In the genomic region with DNA sequence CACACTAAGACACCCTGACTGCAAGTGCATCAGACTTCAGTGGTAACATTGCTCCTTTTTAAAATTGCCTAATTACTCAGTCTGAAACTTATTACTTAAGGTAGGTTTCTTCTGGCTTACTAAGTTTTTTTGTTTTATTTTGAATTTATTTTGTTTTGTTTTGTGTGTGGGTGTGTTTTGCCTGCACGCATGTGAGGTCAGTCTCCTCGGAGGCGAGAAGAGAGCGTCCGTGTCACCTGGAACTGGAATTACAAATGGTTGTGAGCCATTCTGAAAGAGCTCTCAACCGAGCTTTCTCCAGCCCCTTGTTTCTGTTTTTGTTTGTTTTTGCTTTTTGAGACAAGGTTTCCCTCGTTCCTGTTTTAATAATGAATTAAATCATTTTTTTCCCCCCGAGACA, we compare ENCODE assay signal across 8 mouse cellular contexts. TPM values are rescaled to one million over a fixed set of nuclear protein-coding genes. Genes with fewer than 3 reads are reported as not detected.
DNase-seq lines count a peak whose midpoint lies in the region; ATAC-seq and TF ChIP-seq lines count a peak whose summit lies in the region.

No protein-coding gene starts in this region.

- no peak overlapping the region for H3K9ac ChIP-seq in heart, adult 2 months (ENCODE audit: low read depth, low read length)
- peak overlapping the region; percentile 60 for H3K9ac ChIP-seq in forebrain, embryonic 15.5 days (replicated peaks)
- peak overlapping the region; percentile 63; the same call in 1 of the 2 replicates for H3K9ac ChIP-seq in liver, embryonic 16.5 days (ENCODE audit: low read depth, low read length)

- DNase-seq in heart, adult 2 months = no peak
- no peak for DNase-seq in heart, adult 9 months (ENCODE audit: low spot score in 2 of 2)
- DNase-seq in urinary bladder, postnatal 10 days (ENCODE audit: low spot score) = no peak
- DNase-seq in urinary bladder, adult 2 months (ENCODE audit: low spot score) = no peak
- no peak for DNase-seq in layer of hippocampus, postnatal 10 days (ENCODE audit: low spot score in 2 of 2)

- H3K4me3 ChIP-seq in heart, adult 2 months = peak overlapping the region; percentile 27
- no peak overlapping the region for H3K4me3 ChIP-seq in C2C12 (ENCODE audit: insufficient read depth, poor library complexity, severe bottlenecking)
- H3K4me3 ChIP-seq in forebrain, embryonic 15.5 days = peak overlapping the region; percentile 78
- H3K4me3 ChIP-seq in liver, embryonic 16.5 days (ENCODE audit: low read depth, low read length) = peak overlapping the region; percentile 79

- intact Hi-C loops in heart, adult 2 months (cut with DNase I) = loop anchor here (2.0 to 5.0 kb wide), 2 partner anchors 42 to 171 kb away; no protein-coding TSS in a partner anchor

- peak overlapping the region; percentile 63 for H3K4me2 ChIP-seq in forebrain, embryonic 15.5 days (replicated peaks)
- H3K4me2 ChIP-seq in liver, embryonic 16.5 days (ENCODE audit: low read depth, low read length) = peak overlapping the region; percentile 81

- no peaks in the 10 kb centered on the region for H3K79me2 ChIP-seq in heart, adult 2 months (replicated peaks; ENCODE audit: control insufficient read depth, insufficient read depth, low read length)
- H3K79me2 ChIP-seq in C2C12 (ENCODE audit: control insufficient read depth, insufficient read depth) = peaks cover 23% of the 10 kb centered on the region

- ATAC-seq in forebrain, embryonic 15.5 days (replicated peaks) = no peak
- ATAC-seq in liver, embryonic 16.5 days (ENCODE audit: low read depth) = no peak; the same call in 1 of the 2 replicates

- H3K36me3 ChIP-seq in heart, adult 2 months (ENCODE audit: control insufficient read depth, insufficient read depth, low read length) = no peaks in the 10 kb centered on the region
- peaks cover 29% of the 10 kb centered on the region for H3K36me3 ChIP-seq in C2C12 (ENCODE audit: control insufficient read depth, insufficient read depth)
- peaks cover 10% of the 10 kb centered on the region; the same call in 1 of the 2 replicates for H3K36me3 ChIP-seq in forebrain, embryonic 15.5 days
- peaks cover 7% of the 10 kb centered on the region for H3K36me3 ChIP-seq in liver, embryonic 16.5 days (ENCODE audit: control insufficient read depth, insufficient read depth)

- no peaks in the 10 kb centered on the region for H3K9me3 ChIP-seq in forebrain, embryonic 15.5 days
- H3K9me3 ChIP-seq in liver, embryonic 16.5 days (replicated peaks; ENCODE audit: control insufficient read depth, low read length) = no peaks in the 10 kb centered on the region

- H3K27me3 ChIP-seq in heart, adult 2 months (ENCODE audit: control insufficient read depth, insufficient read depth, low read length) = no peaks in the 10 kb centered on the region
- no peaks in the 10 kb centered on the region for H3K27me3 ChIP-seq in C2C12 (ENCODE audit: control insufficient read depth, insufficient read depth, insufficient read length)
- H3K27me3 ChIP-seq in forebrain, embryonic 15.5 days = no peaks in the 10 kb centered on the region
- H3K27me3 ChIP-seq in liver, embryonic 16.5 days (ENCODE audit: control insufficient read depth, insufficient read depth, low read depth, low read length) = no peaks in the 10 kb centered on the region

- WGBS in heart, adult 2 months = 47% methylated on average over 8 of the region's 8 CpGs
- WGBS in forebrain, embryonic 15.5 days = 37% methylated on average over 8 of the region's 8 CpGs
- WGBS in liver, embryonic 16.5 days (ENCODE audit: insufficient replicate concordance) = 44% methylated on average over 8 of the region's 8 CpGs

- peaks cover 9% of the 10 kb centered on the region for H3K79me3 ChIP-seq in C2C12 (ENCODE audit: low read depth)

- TF ChIP-seq EP300 in heart, adult 2 months (IDR thresholded peaks at IDR 0.05; ENCODE audit: insufficient read depth, low read depth, low read length) = no peak

- TF ChIP-seq CTCF in heart, adult 2 months (IDR thresholded peaks at IDR 0.05) = no peak
- no peak for TF ChIP-seq CTCF in C2C12 (IDR thresholded peaks at IDR 0.05; ENCODE audit: control insufficient read depth, insufficient read depth, insufficient read length)

- H3K4me1 ChIP-seq in heart, adult 2 months (ENCODE audit: control insufficient read depth, insufficient read depth, low read length) = no peaks in the 10 kb centered on the region
- peaks cover 25% of the 10 kb centered on the region for H3K4me1 ChIP-seq in forebrain, embryonic 15.5 days
- H3K4me1 ChIP-seq in liver, embryonic 16.5 days (ENCODE audit: control insufficient read depth, low read depth, low read length) = peaks cover 20% of the 10 kb centered on the region

- H3ac ChIP-seq in C2C12 (ENCODE audit: control insufficient read depth, insufficient read length, low read depth) = peak overlapping the region; percentile 54

- H3K27ac ChIP-seq in heart, adult 2 months = peak overlapping the region; percentile 69
- peak overlapping the region; percentile 85 for H3K27ac ChIP-seq in forebrain, embryonic 15.5 days (replicated peaks)
- H3K27ac ChIP-seq in liver, embryonic 16.5 days (ENCODE audit: low read length) = peak overlapping the region; percentile 70

- TF ChIP-seq POLR2A in heart, adult 2 months (IDR thresholded peaks at IDR 0.05; ENCODE audit: insufficient read depth, low read depth, low read length) = no peak

TF ChIP-seq in C2C12, 6 proteins besides CTCF, POLR2A, EP300 and RAD21:
- no peak for TF ChIP-seq FOSL1 (IDR thresholded peaks at IDR 0.05; ENCODE audit: insufficient read depth, low read length, poor library complexity, severe bottlenecking)
- TF ChIP-seq MYOG (IDR thresholded peaks at IDR 0.05; ENCODE audit: control insufficient read depth, extremely low read depth, insufficient read length) = no peak
- TF ChIP-seq MAX (IDR thresholded peaks at IDR 0.05) = no peak
- TF ChIP-seq USF1 (IDR thresholded peaks at IDR 0.05; ENCODE audit: low read depth) = no peak

RNA-seq across cellular contexts. Expression of gene Pold2, which starts 0.6 kb away (rescaled TPM):
- total RNA-seq in heart, adult 2 months (2021) = 10 to 100 TPM; 30.9 to 42.6 TPM
- polyA plus RNA-seq in heart, adult 2 months (2012; rRNA removed) = 49.1 and 58.1 TPM in 2 replicates
- 154 TPM for polyA plus RNA-seq in C2C12 (2012; fragmentation: generic; extraction: Trizol)
- 72.6 and 76.4 TPM in 2 replicates for polyA plus RNA-seq in forebrain, embryonic 15.5 days (2015; fragmentation: Nextera tagmentation; extraction: Ambion mirVana)
- polyA plus RNA-seq in liver, embryonic 16.5 days (2015; fragmentation: Nextera tagmentation; extraction: Ambion mirVana) = 51.8 and 52.5 TPM in 2 replicates
- 36.4 and 43.2 TPM in 2 replicates for polyA plus RNA-seq in urinary bladder, adult 2 months (2012; rRNA removed)
- total RNA-seq in layer of hippocampus, postnatal 10 days (2021) = 10 to 100 TPM; 21.5 to 32.3 TPM

RNA-seq across cellular contexts. Expression of gene Aebp1, which starts 16.9 kb away (rescaled TPM):
- total RNA-seq in heart, adult 2 months (2021) = 10 to 100 TPM; 18.6 to 19.9 TPM
- polyA plus RNA-seq in heart, adult 2 months (2012; rRNA removed) = 25.6 and 33.3 TPM in 2 replicates
- 121 TPM for polyA plus RNA-seq in C2C12 (2012; fragmentation: generic; extraction: Trizol)
- polyA plus RNA-seq in forebrain, embryonic 15.5 days (2015; fragmentation: Nextera tagmentation; extraction: Ambion mirVana) = 10.0 and 10.4 TPM in 2 replicates
- polyA plus RNA-seq in liver, embryonic 16.5 days (2015; fragmentation: Nextera tagmentation; extraction: Ambion mirVana) = 8.3 and 9.7 TPM in 2 replicates
- 110 and 160 TPM in 2 replicates for polyA plus RNA-seq in urinary bladder, adult 2 months (2012; rRNA removed)
- 10 to 100 TPM; 13.0 to 16.0 TPM for total RNA-seq in layer of hippocampus, postnatal 10 days (2021)

RNA-seq across cellular contexts. Expression of gene Myl7, which starts 19.9 kb away (rescaled TPM):
- total RNA-seq in heart, adult 2 months (2021) = 100 to 1,000 TPM; 463 to 551 TPM
- 1,125 and 1,658 TPM in 2 replicates for polyA plus RNA-seq in heart, adult 2 months (2012; rRNA removed)
- not detected for polyA plus RNA-seq in C2C12 (2012; fragmentation: generic; extraction: Trizol)
- 0.32 and 1.6 TPM in 2 replicates for polyA plus RNA-seq in forebrain, embryonic 15.5 days (2015; fragmentation: Nextera tagmentation; extraction: Ambion mirVana)
- polyA plus RNA-seq in liver, embryonic 16.5 days (2015; fragmentation: Nextera tagmentation; extraction: Ambion mirVana) = 4.3 and 4.8 TPM in 2 replicates
- 1.4 and 3.7 TPM in 2 replicates for polyA plus RNA-seq in urinary bladder, adult 2 months (2012; rRNA removed)
- total RNA-seq in layer of hippocampus, postnatal 10 days (2021) = not detected

RNA-seq across cellular contexts. Expression of gene Polm, which starts 40.8 kb away (rescaled TPM):
- total RNA-seq in heart, adult 2 months (2021) = 1 to 10 TPM; 2.1 to 3.3 TPM
- 6.3 and 11.2 TPM in 2 replicates for polyA plus RNA-seq in heart, adult 2 months (2012; rRNA removed)
- polyA plus RNA-seq in C2C12 (2012; fragmentation: generic; extraction: Trizol) = 6.8 TPM
- polyA plus RNA-seq in forebrain, embryonic 15.5 days (2015; fragmentation: Nextera tagmentation; extraction: Ambion mirVana) = 7.0 TPM in 2 replicates
- polyA plus RNA-seq in liver, embryonic 16.5 days (2015; fragmentation: Nextera tagmentation; extraction: Ambion mirVana) = 1.9 and 2.0 TPM in 2 replicates
- polyA plus RNA-seq in urinary bladder, adult 2 months (2012; rRNA removed) = 28.0 and 30.4 TPM in 2 replicates
- total RNA-seq in layer of hippocampus, postnatal 10 days (2021) = 10 to 100 TPM in 1 of 2 experiments, 1 to 10 TPM in 1; 9.4 to 13.2 TPM

Comparison
In these comparisons a context has a peak if more than half of its experiments do, and no peak if none do; other contexts are left out.
1. RNA of gene Myl7, which starts 19.9 kb away (polyA plus RNA-seq): 1,125 to 1,658 TPM in heart, adult 2 months; 4.3 to 4.8 TPM in liver, embryonic 16.5 days, 1.4 to 3.7 TPM in urinary bladder, adult 2 months, 0.32 to 1.6 TPM in forebrain, embryonic 15.5 days and not detected in C2C12 (single experiment); every median in the first group is over 100 times any median in the second.
2. Peak in every context shown above with its lines, with median percentiles within 50 percentile points of each other: H3K27ac ChIP-seq.